Mouse (Mus musculus) neural tube, embryonic 12.5 days (tissue): ENCODE measurements at regions not wholly inside any gene's neighbourhood (a gene's known extent, or its start where the extent isn't known, plus 50 kb on each side); places are given as distances from the start of the nearest gene placed in this dataset.
"Not testable (repeated sequence)": the region's sequence is repeated elsewhere in the genome, so short reads cannot be mapped to it uniquely, and the experiment has no call there.

Experiments used
- ATAC-seq: fragments of 200-750 bp; cut with Nextera tagmentation; 2 replicates; pipeline ENCODE4 v1.8.0; 2017; ENCODE audit warnings: low read depth, mild to moderate bottlenecking, moderate TSS enrichment, moderate library complexity; ENCODE audit not compliant: low FRiP score
- H3K27ac ChIP-seq: fragments of 300-500 bp; sonication (generic); 2 replicates; pipeline ENCODE4 v1.5.1; 2016
- H3K27me3 ChIP-seq: fragments of 300-500 bp; sonication (generic); replicated peaks from 2 replicates; pipeline ENCODE4 v1.6.1; 2016; ENCODE audit warnings: mild to moderate bottlenecking
- H3K36me3 ChIP-seq: fragments of 300-500 bp; sonication (generic); 2 replicates; pipeline ENCODE4 v1.6.1; 2016; ENCODE audit warnings: mild to moderate bottlenecking
- H3K4me1 ChIP-seq: fragments of 300-500 bp; sonication (generic); 2 replicates; pipeline ENCODE4 v1.6.1; 2016
- H3K4me2 ChIP-seq: fragments of 300-500 bp; sonication (generic); replicated peaks from 2 replicates; pipeline ENCODE4 v1.6.1; 2016; ENCODE audit warnings: mild to moderate bottlenecking
- H3K4me3 ChIP-seq: fragments of 300-500 bp; sonication (generic); 2 replicates; pipeline ENCODE4 v1.5.1; 2016
- H3K9ac ChIP-seq: fragments of 300-500 bp; sonication (generic); 2 replicates; pipeline ENCODE4 v1.6.1; 2016; ENCODE audit warnings: mild to moderate bottlenecking
- H3K9me3 ChIP-seq: fragments of 300-500 bp; sonication (generic); 2 replicates; pipeline ENCODE4 v1.6.1; 2016; ENCODE audit warnings: mild to moderate bottlenecking
- WGBS: fragments of 180-500 bp; shearing (Covaris S2); methylation state at CpG from one replicate; pipeline ENCODE4 v1.1.7; 2016; 5-methylcytosine and 5-hydroxymethylcytosine counted together

- no peak overlapping the region for H3K4me2 ChIP-seq
- H3K27me3 ChIP-seq = no peaks in the 10 kb centered on the region
- H3K4me3 ChIP-seq = no peak overlapping the region
- no peak for ATAC-seq
- no peaks in the 10 kb centered on the region for H3K9me3 ChIP-seq
- no peaks in the 10 kb centered on the region for H3K36me3 ChIP-seq
- H3K27ac ChIP-seq = no peak overlapping the region
- no peak overlapping the region for H3K9ac ChIP-seq
- no peaks in the 10 kb centered on the region for H3K4me1 ChIP-seq
These were observed 137.3 kb upstream of the 1700008P02Rik start for GRCm38 (mm10) chr3:6757562-6757961.

GRCm38 (mm10) chr3:6750746-6751145 is 130.5 kb upstream of the 1700008P02Rik start:
- not testable (repeated sequence) for ATAC-seq, H3K4me1 ChIP-seq, H3K9me3 ChIP-seq, H3K27me3 ChIP-seq, H3K27ac ChIP-seq, H3K36me3 ChIP-seq, H3K9ac ChIP-seq, H3K4me3 ChIP-seq, H3K4me2 ChIP-seq
- WGBS = 81% methylated on average over 6 of the region's 6 CpGs

GRCm38 (mm10) chr3:6731372-6732297 is 111.4 kb upstream of the 1700008P02Rik start:
- Histone ChIP-seq H3K4me2 (no peak overlapping the region), H3K4me3 (no peak overlapping the region), H3K36me3 (no peaks in the 10 kb centered on the region), H3K9me3 (no peaks in the 10 kb centered on the region), H3K4me1 (no peaks in the 10 kb centered on the region), H3K9ac (no peak overlapping the region), H3K27ac (no peak overlapping the region), H3K27me3 (no peaks in the 10 kb centered on the region)
- 37% methylated on average over 5 of the region's 5 CpGs for WGBS
- peak; percentile 84 for ATAC-seq

- H3K27ac ChIP-seq = no peak overlapping the region
- no peak for ATAC-seq
- H3K27me3 ChIP-seq = no peaks in the 10 kb centered on the region
- H3K9me3 ChIP-seq = no peaks in the 10 kb centered on the region
- H3K9ac ChIP-seq = no peak overlapping the region
- H3K4me2 ChIP-seq = no peak overlapping the region
- H3K4me3 ChIP-seq = no peak overlapping the region
- no peaks in the 10 kb centered on the region for H3K36me3 ChIP-seq
- H3K4me1 ChIP-seq = no peaks in the 10 kb centered on the region
These were observed 109.8 kb upstream of the 1700008P02Rik start for GRCm38 (mm10) chr3:6730066-6730465.

GRCm38 (mm10) chr3:6683679-6684078 is 63.4 kb upstream of the 1700008P02Rik start:
- H3K27me3 ChIP-seq = no peaks in the 10 kb centered on the region

GRCm38 (mm10) chr3:6681411-6681810 is 61.2 kb upstream of the 1700008P02Rik start:
- H3K27ac ChIP-seq = no peak overlapping the region
- H3K4me2 ChIP-seq = no peak overlapping the region
- H3K4me1 ChIP-seq = no peaks in the 10 kb centered on the region
- ATAC-seq = no peak
- 75% methylated on average over 2 of the region's 2 CpGs for WGBS
- no peaks in the 10 kb centered on the region for H3K36me3 ChIP-seq
- no peak overlapping the region for H3K9ac ChIP-seq
- no peak overlapping the region for H3K4me3 ChIP-seq
- H3K9me3 ChIP-seq = no peaks in the 10 kb centered on the region
- H3K27me3 ChIP-seq = no peaks in the 10 kb centered on the region

More at GRCm38 (mm10) chr3:6683679-6684078, 63.4 kb upstream of the 1700008P02Rik start:
- ATAC-seq = 0 out of 2 replicates have a peak, but pooled peaks have one; percentile 48
- no peaks in the 10 kb centered on the region for H3K36me3 ChIP-seq
- no peak overlapping the region for H3K27ac ChIP-seq
- H3K4me1 ChIP-seq = no peaks in the 10 kb centered on the region
- H3K4me3 ChIP-seq = no peak overlapping the region
- H3K9ac ChIP-seq = no peak overlapping the region
- no peaks in the 10 kb centered on the region for H3K9me3 ChIP-seq
- no peak overlapping the region for H3K4me2 ChIP-seq
- 66% methylated on average over 2 of the region's 2 CpGs for WGBS

- Histone ChIP-seq H3K4me2 (no peak overlapping the region), H3K27me3 (no peaks in the 10 kb centered on the region), H3K4me1 (no peaks in the 10 kb centered on the region), H3K9me3 (no peaks in the 10 kb centered on the region), H3K4me3 (no peak overlapping the region), H3K9ac (no peak overlapping the region), H3K27ac (no peak overlapping the region), H3K36me3 (no peaks in the 10 kb centered on the region)
- 81% methylated on average over 4 of the region's 4 CpGs for WGBS
- no peak for ATAC-seq
These were observed 56.1 kb upstream of the 1700008P02Rik start for GRCm38 (mm10) chr3:6676382-6676781.

- no peak overlapping the region for H3K9ac ChIP-seq
- H3K4me2 ChIP-seq = no peak overlapping the region
- ATAC-seq = peak; percentile 70; the same call in 1 of the 2 replicates
- H3K4me1 ChIP-seq = no peaks in the 10 kb centered on the region
- H3K4me3 ChIP-seq = no peak overlapping the region
- 54% methylated on average over 3 of the region's 3 CpGs for WGBS
- H3K36me3 ChIP-seq = no peaks in the 10 kb centered on the region
- H3K27ac ChIP-seq = no peak overlapping the region
- no peaks in the 10 kb centered on the region for H3K27me3 ChIP-seq
- no peaks in the 10 kb centered on the region for H3K9me3 ChIP-seq
These were observed 55.1 kb upstream of the 1700008P02Rik start for GRCm38 (mm10) chr3:6675354-6675753.
